Mouse (Mus musculus) cerebellum, adult 2 months (tissue): ENCODE measurements around the gene Daam1.

Experiments
- CTCF ChIP-seq: fragments of 200-500 bp; IDR thresholded peaks from 2 replicates; pipeline ENCODE4 v1.5.1; 2011; ENCODE audit warnings: low read depth, mild to moderate bottlenecking, control low read depth, low read length, moderate library complexity, borderline replicate concordance; ENCODE audit not compliant: insufficient read depth
- POLR2A ChIP-seq: fragments of 200-500 bp; IDR thresholded peaks from 2 replicates; pipeline ENCODE4 v1.6.1; 2011; ENCODE audit warnings: low read length, control low read depth, borderline replicate concordance; ENCODE audit not compliant: insufficient read depth

- TF ChIP-seq POLR2A (no peak), CTCF (no peak)
Observed at GRCm38 (mm10) chr12:71987161-71987560, 156.3 kb downstream of the Daam1 start.
